Mouse (Mus musculus): ENCODE data around the gene Pon3. TPM values are rescaled to one million over a fixed set of nuclear protein-coding genes. Genes with fewer than 3 reads are reported as not detected.
"Not testable (repeated sequence)": the region's sequence is repeated elsewhere in the genome, so short reads cannot be mapped to it uniquely, and the experiment has no call there.

The Pon3 gene
- polyA plus RNA-seq, 1 experiment from 2014 or later: 27.7 TPM

DNA sequence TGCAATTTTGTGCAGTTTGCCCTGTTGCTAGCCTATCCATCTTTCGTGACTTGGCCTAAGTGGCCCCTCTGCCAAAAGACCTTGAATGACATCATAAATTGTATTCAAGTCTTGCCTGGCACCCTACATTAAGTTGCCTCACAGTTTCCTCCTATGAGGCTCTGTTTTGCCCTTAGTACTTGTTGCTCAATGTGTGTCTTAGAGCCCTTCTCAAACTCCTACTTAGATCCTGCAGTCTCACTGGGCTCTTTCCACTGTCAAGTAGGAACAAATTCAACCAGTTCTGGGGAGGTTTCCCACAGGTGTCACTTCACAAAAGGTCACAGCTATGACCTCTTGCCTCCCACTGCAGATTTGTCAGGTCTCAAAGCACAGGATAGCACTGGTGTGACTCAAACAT, 22.3 kb downstream of the Pon3 start:
- Histone ChIP-seq H3K36me3 (ENCODE audit: control insufficient read depth, insufficient read depth, low read length) (no peaks in the 10 kb centered on the region), H3K27me3 (replicated peaks; ENCODE audit: control insufficient read depth, insufficient read depth, low read length) (no peaks in the 10 kb centered on the region), H3K4me1 (ENCODE audit: control insufficient read depth, insufficient read depth, low read length) (no peaks in the 10 kb centered on the region), H3K4me3 (ENCODE audit: low read length) (no peak overlapping the region), H3K27ac (ENCODE audit: low read length) (no peak overlapping the region), H3K9ac (ENCODE audit: low read depth, low read length) (no peak overlapping the region), H3K9me3 (ENCODE audit: control insufficient read depth, low read length) (no peaks in the 10 kb centered on the region), H3K4me2 (ENCODE audit: low read depth, low read length) (no peak overlapping the region)
- no peak for ATAC-seq
- whole genome bisulfite sequencing: 87% methylated on average over 1 of the region's 1 CpGs

GRCm38 (mm10) chr6:5232022-5232421, 24.1 kb downstream of the Pon3 start:
- Histone ChIP-seq H3K27me3 (replicated peaks; ENCODE audit: control insufficient read depth, insufficient read depth, low read length) (no peaks in the 10 kb centered on the region), H3K9me3 (ENCODE audit: control insufficient read depth, low read length) (no peaks in the 10 kb centered on the region), H3K4me3 (ENCODE audit: low read length) (no peak overlapping the region), H3K36me3 (ENCODE audit: control insufficient read depth, insufficient read depth, low read length) (no peaks in the 10 kb centered on the region), H3K4me2 (ENCODE audit: low read depth, low read length) (no peak overlapping the region), H3K4me1 (ENCODE audit: control insufficient read depth, insufficient read depth, low read length) (no peaks in the 10 kb centered on the region), H3K27ac (ENCODE audit: low read length) (no peak overlapping the region), H3K9ac (ENCODE audit: low read depth, low read length) (no peak overlapping the region)
- no peak for ATAC-seq
- WGBS: 89% methylated on average over 4 of the region's 4 CpGs

- Histone ChIP-seq H3K27ac (ENCODE audit: low read length) (no peak overlapping the region), H3K27me3 (replicated peaks; ENCODE audit: control insufficient read depth, insufficient read depth, low read length) (no peaks in the 10 kb centered on the region), H3K4me1 (ENCODE audit: control insufficient read depth, insufficient read depth, low read length) (no peaks in the 10 kb centered on the region), H3K9me3 (ENCODE audit: control insufficient read depth, low read length) (no peaks in the 10 kb centered on the region), H3K36me3 (ENCODE audit: control insufficient read depth, insufficient read depth, low read length) (no peaks in the 10 kb centered on the region), H3K4me3 (ENCODE audit: low read length) (no peak overlapping the region), H3K9ac (ENCODE audit: low read depth, low read length) (no peak overlapping the region), H3K4me2 (ENCODE audit: low read depth, low read length) (no peak overlapping the region)
- 87% methylated on average over 5 of the region's 5 CpGs for WGBS
- ATAC-seq: no peak
Measured at GRCm38 (mm10) chr6:5230261-5230660, 25.8 kb downstream of the Pon3 start.

GRCm38 (mm10) chr6:5223551-5223950, 32.5 kb downstream of the Pon3 start:
- H3K9ac ChIP-seq (ENCODE audit: low read depth, low read length); H3K4me3 ChIP-seq (ENCODE audit: low read length); H3K4me1 ChIP-seq (ENCODE audit: control insufficient read depth, insufficient read depth, low read length); H3K36me3 ChIP-seq (ENCODE audit: control insufficient read depth, insufficient read depth, low read length); ATAC-seq; H3K27me3 ChIP-seq (replicated peaks; ENCODE audit: control insufficient read depth, insufficient read depth, low read length); H3K4me2 ChIP-seq (ENCODE audit: low read depth, low read length); H3K9me3 ChIP-seq (ENCODE audit: control insufficient read depth, low read length); H3K27ac ChIP-seq (ENCODE audit: low read length): not testable (repeated sequence)
- 94% methylated on average over 2 of the region's 2 CpGs for WGBS

DNA sequence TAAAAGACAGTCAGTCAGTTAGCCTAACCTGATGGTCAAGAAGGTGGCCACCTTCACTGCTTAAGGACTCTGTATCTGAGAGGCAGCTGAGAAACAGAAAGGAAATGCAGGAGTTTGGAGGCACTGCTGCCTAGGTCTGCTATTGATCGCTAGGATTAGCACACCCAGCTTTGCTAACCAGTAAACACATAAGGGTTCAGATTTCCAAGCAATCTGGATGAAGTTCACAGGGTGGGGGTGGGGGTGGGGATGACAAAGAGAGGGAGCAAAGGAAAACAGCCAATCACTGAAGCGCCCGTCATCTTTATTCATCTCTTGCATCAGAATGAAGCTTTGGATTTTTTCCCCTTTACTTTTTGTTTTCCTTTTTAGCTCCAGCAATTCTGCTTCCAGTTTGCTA, 34.0 kb downstream of the Pon3 start:
- H3K4me2 ChIP-seq (ENCODE audit: low read depth, low read length): no peak overlapping the region
- ATAC-seq: no peak

DNA sequence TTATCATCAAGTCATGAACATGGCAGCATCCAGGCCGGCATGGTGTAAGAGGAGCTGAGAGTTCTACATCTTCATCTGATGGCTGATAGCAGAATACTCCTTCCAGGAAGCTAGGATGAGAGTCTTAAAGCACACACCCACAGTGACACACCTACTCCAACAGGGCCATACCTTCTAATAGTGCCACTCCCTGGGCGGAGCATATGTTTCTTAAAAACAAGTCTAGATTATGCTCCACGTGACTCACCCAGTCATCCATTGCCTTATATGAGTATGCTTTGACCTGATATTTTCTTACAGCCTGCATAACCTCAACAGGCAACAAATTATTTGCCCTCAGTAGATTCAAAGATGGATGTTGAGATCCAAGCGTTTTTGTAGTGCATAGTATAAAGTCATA, 37.9 kb downstream of the Pon3 start:
- no peak overlapping the region for H3K4me3 ChIP-seq (ENCODE audit: low read length)
- 91% methylated on average over 4 of the region's 4 CpGs for WGBS
- no peaks in the 10 kb centered on the region for H3K27me3 ChIP-seq (replicated peaks; ENCODE audit: control insufficient read depth, insufficient read depth, low read length)
- H3K4me2 ChIP-seq (ENCODE audit: low read depth, low read length): no peak overlapping the region
- no peak overlapping the region for H3K27ac ChIP-seq (ENCODE audit: low read length)
- no peaks in the 10 kb centered on the region for H3K36me3 ChIP-seq (ENCODE audit: control insufficient read depth, insufficient read depth, low read length)
- H3K4me1 ChIP-seq (ENCODE audit: control insufficient read depth, insufficient read depth, low read length): no peaks in the 10 kb centered on the region
- no peaks in the 10 kb centered on the region for H3K9me3 ChIP-seq (ENCODE audit: control insufficient read depth, low read length)
- H3K9ac ChIP-seq (ENCODE audit: low read depth, low read length): no peak overlapping the region
- ATAC-seq: no peak

More for the DNA sequence above, 34.0 kb downstream of the Pon3 start:
- H3K9me3 ChIP-seq (ENCODE audit: control insufficient read depth, low read length): no peaks in the 10 kb centered on the region
- no peaks in the 10 kb centered on the region for H3K27me3 ChIP-seq (replicated peaks; ENCODE audit: control insufficient read depth, insufficient read depth, low read length)
- H3K4me1 ChIP-seq (ENCODE audit: control insufficient read depth, insufficient read depth, low read length): no peaks in the 10 kb centered on the region
- no peak overlapping the region for H3K27ac ChIP-seq (ENCODE audit: low read length)
- no peak overlapping the region for H3K4me3 ChIP-seq (ENCODE audit: low read length)
- H3K9ac ChIP-seq (ENCODE audit: low read depth, low read length): no peak overlapping the region
- 60% methylated on average over 3 of the region's 3 CpGs for WGBS
- no peaks in the 10 kb centered on the region for H3K36me3 ChIP-seq (ENCODE audit: control insufficient read depth, insufficient read depth, low read length)

GRCm38 (mm10) chr6:5207817-5208216, 48.3 kb downstream of the Pon3 start:
- Histone ChIP-seq H3K9me3 (ENCODE audit: control insufficient read depth, low read length) (no peaks in the 10 kb centered on the region), H3K4me2 (ENCODE audit: low read depth, low read length) (no peak overlapping the region), H3K9ac (ENCODE audit: low read depth, low read length) (no peak overlapping the region), H3K4me1 (ENCODE audit: control insufficient read depth, insufficient read depth, low read length) (no peaks in the 10 kb centered on the region), H3K27ac (ENCODE audit: low read length) (no peak overlapping the region), H3K36me3 (ENCODE audit: control insufficient read depth, insufficient read depth, low read length) (no peaks in the 10 kb centered on the region), H3K4me3 (ENCODE audit: low read length) (no peak overlapping the region), H3K27me3 (replicated peaks; ENCODE audit: control insufficient read depth, insufficient read depth, low read length) (no peaks in the 10 kb centered on the region)
- no peak for ATAC-seq
- 71% methylated on average over 2 of the region's 2 CpGs for WGBS

DNA sequence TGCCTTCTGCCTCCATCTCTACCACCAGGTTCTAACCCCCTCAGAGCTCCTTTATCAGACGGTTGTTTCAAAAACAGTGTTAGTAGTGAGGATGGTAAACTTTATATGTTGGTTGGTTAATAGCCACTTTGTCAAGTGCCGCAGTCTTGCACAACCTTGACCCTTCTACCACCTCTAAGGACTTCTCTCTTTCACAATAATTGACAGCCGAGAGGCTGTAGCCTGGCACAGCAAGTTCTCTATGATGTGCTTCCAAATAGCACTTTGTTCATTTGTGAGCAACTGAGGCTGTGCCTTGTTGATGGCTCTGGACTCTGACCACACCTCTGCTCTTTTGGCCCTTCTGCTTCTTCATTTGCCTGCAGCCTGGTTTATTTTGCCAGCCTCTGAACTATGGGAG, 56.2 kb downstream of the Pon3 start:
- H3K4me1 ChIP-seq (ENCODE audit: control insufficient read depth, insufficient read depth, low read length): no peaks in the 10 kb centered on the region
- no peak overlapping the region for H3K9ac ChIP-seq (ENCODE audit: low read depth, low read length)
- H3K4me2 ChIP-seq (ENCODE audit: low read depth, low read length): no peak overlapping the region
- H3K9me3 ChIP-seq (ENCODE audit: control insufficient read depth, low read length): no peaks in the 10 kb centered on the region
- no peaks in the 10 kb centered on the region for H3K27me3 ChIP-seq (replicated peaks; ENCODE audit: control insufficient read depth, insufficient read depth, low read length)
- no peaks in the 10 kb centered on the region for H3K36me3 ChIP-seq (ENCODE audit: control insufficient read depth, insufficient read depth, low read length)
- H3K4me3 ChIP-seq (ENCODE audit: low read length): no peak overlapping the region
- ATAC-seq: no peak
- no peak overlapping the region for H3K27ac ChIP-seq (ENCODE audit: low read length)
- WGBS: 77% methylated on average over 3 of the region's 3 CpGs

DNA sequence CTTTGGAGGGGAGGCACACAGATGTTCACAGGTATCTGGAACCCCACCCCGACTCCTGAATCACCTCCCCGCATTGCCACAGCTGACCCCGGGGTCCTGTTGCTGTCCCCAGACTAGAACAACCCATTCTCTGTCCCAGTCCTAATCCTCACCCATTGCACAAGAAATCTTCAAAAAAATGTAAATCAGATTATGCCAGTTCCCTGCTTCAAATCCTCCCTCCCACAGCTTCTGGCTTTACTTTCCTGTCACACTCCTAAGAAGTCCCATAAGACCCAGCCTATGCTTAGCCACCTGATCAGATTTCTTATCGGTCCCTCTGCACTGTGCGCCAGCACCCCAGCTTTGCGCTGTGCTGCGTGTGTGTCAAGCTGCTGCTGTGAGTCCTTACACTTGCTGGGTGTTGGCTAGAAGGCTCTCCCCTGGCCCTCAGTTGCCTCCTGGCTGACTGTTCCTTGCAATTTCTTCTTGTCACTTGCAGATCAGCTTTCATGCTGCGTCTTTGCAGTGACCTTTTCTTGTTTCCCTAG, 56.6 kb downstream of the Pon3 start:
- Histone ChIP-seq H3K4me3 (ENCODE audit: low read length) (no peak overlapping the region), H3K4me2 (ENCODE audit: low read depth, low read length) (no peak overlapping the region), H3K9me3 (ENCODE audit: control insufficient read depth, low read length) (no peaks in the 10 kb centered on the region), H3K27ac (ENCODE audit: low read length) (no peak overlapping the region), H3K27me3 (replicated peaks; ENCODE audit: control insufficient read depth, insufficient read depth, low read length) (no peaks in the 10 kb centered on the region), H3K9ac (ENCODE audit: low read depth, low read length) (no peak overlapping the region), H3K4me1 (ENCODE audit: control insufficient read depth, insufficient read depth, low read length) (no peaks in the 10 kb centered on the region), H3K36me3 (ENCODE audit: control insufficient read depth, insufficient read depth, low read length) (no peaks in the 10 kb centered on the region)
- 87% methylated on average over 8 of the region's 8 CpGs for WGBS
- no peak for ATAC-seq

GRCm38 (mm10) chr6:5198590-5198989, 57.5 kb downstream of the Pon3 start:
- Histone ChIP-seq H3K27me3 (replicated peaks; ENCODE audit: control insufficient read depth, insufficient read depth, low read length) (no peaks in the 10 kb centered on the region), H3K4me2 (ENCODE audit: low read depth, low read length) (no peak overlapping the region), H3K4me1 (ENCODE audit: control insufficient read depth, insufficient read depth, low read length) (no peaks in the 10 kb centered on the region), H3K36me3 (ENCODE audit: control insufficient read depth, insufficient read depth, low read length) (no peaks in the 10 kb centered on the region), H3K4me3 (ENCODE audit: low read length) (no peak overlapping the region), H3K27ac (ENCODE audit: low read length) (no peak overlapping the region), H3K9ac (ENCODE audit: low read depth, low read length) (no peak overlapping the region), H3K9me3 (ENCODE audit: control insufficient read depth, low read length) (no peaks in the 10 kb centered on the region)
- no peak for ATAC-seq
- 90% methylated on average over 5 of the region's 5 CpGs for WGBS
